Mouse (Mus musculus): ENCODE data around the gene Gm42878. TPM values are rescaled to one million over a fixed set of nuclear protein-coding genes. Genes with fewer than 3 reads are reported as not detected.
"Not testable (repeated sequence)": the region's sequence is repeated elsewhere in the genome, so short reads cannot be mapped to it uniquely, and the experiment has no call there.

Gm42878 gene
- total RNA-seq, 2 experiments from 2014 or later = not detected

- DNase-seq (ENCODE audit: low spot score in 2 of 2) = no peak
- intact Hi-C loops (cut with DNase I) = no loop called here
Measured at GRCm38 (mm10) chr5:121566035-121566681, 20.9 kb upstream of the Gm42878 start.

GRCm38 (mm10) chr5:121564468-121564895 lies 19.2 kb upstream of the Gm42878 start:
- intact Hi-C loops (cut with DNase I) = loop anchor here (1.0 kb wide), 1 partner anchor 38 kb away; no protein-coding TSS in a partner anchor

DNA sequence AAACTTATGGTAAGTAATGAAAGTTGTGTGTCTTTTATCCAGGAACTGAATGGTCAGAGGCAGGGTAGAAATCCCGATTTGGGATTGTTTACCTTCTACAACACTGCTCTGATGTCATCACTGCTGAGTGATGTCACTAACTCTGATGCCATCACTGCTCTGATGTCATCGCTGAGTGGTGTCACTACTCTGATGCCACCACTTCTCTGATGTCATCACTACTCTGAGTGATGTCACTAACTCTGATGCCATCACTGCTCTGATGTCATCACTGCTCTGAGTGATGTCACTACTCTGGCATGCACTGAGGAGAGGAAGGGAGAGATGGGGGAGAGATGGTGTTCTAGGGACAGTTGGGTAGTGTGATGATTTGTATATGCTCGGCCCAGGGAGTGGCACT lies 17.2 kb upstream of the Gm42878 start:
- intact Hi-C loops (cut with DNase I) = no loop called here
- DNase-seq (ENCODE audit: low spot score in 2 of 2) = no peak

More at GRCm38 (mm10) chr5:121564468-121564895, 19.2 kb upstream of the Gm42878 start:
- peak; percentile 81 to 86 for DNase-seq (ENCODE audit: low spot score in 2 of 2)

DNA sequence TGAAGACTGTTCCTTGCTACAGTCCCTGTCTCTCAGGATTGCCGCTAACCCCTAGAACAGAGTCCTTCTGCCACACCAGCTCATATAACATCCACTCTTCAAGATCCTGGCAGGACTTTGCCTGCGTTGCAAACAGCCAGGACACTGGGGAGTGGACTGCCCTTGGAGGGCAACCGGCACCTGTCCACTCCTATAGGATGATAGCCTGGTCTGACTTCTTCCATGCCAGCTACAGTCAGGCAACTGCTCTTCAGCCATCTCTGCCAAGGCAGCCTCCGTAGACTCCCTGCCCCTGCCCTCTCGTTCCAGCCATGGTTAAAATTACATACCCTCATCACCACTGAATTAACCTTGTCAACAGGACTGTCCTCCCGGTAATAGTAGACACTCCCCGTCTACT lies 3.9 kb upstream of the Gm42878 start:
- no peak for DNase-seq (ENCODE audit: low spot score in 2 of 2)
- intact Hi-C loops (cut with DNase I) = no loop called here

DNA sequence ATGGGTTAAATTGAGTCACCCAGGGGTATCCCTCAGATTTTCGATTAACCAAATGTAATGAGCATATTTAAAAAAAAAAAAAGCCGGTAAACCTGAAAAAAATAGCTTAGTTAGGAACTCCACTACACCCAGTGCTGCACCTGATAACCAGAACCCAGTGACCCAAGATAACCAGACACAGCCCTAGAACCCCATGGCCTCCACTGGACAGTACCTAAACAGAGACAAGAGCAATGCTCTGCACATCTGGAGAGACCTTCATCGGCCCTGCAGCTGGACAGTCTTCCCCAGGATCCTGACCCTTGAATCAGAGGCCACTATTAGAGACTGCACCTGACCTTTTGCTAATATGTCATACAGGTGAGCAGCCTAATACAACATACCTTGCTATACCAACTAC lies 1.8 kb upstream of the Gm42878 start:
- no peak for DNase-seq (ENCODE audit: low spot score in 2 of 2)
- intact Hi-C loops (cut with DNase I) = loop anchor here (2.0 kb wide), 1 partner anchor 56 kb away; no protein-coding TSS in a partner anchor

- DNase-seq (ENCODE audit: low spot score in 2 of 2) = peak; percentile 41 to 46
- intact Hi-C loops (cut with DNase I) = loop anchor here (2.0 kb wide), 1 partner anchor 56 kb away; no protein-coding TSS in a partner anchor
Measured at GRCm38 (mm10) chr5:121546530-121546895, 1.2 kb upstream of the Gm42878 start.

DNA sequence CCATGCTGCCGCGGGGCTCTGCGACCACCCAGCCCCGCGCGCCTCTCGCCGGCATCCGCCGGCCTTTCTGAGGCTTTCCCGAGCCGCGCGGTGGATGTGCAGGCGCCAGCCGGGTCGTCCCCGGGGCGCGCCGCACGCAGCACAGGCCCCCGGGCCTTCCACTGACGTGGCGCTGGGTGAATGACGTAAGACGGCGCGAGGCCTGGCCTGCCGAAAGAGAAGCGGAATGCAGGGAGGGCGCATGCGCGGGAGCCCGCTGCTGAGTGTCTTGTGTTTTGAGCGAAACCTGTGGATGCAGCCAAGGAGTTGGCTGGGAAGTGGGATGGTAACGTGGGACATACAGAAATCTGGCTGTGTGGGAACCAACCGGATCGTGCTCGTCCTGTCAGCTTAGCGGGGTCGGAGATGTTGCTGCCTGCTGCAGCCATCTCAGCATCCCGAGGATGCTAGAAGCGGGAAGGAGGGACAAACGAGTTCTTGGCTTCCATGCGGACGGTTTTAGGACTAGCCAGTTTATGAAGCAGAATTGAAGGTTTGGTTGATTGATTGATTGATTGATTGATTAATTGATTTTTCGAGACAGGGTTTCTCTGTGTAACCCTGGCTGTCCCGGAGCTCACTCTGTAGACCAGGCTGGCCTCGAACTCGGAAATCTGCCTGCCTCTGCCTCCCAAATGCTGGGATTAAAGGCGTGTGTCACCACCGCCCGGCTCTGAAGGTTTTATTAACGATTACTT lies 679 bp upstream of the Gm42878 start, which contains the start of gene Mapkapk5:
TSS of gene Mapkapk5 (minus strand) at position 113 of the 737 bp plus-strand sequence.
- peak; percentile 97 to 98 for DNase-seq (ENCODE audit: low spot score in 2 of 2)
- intact Hi-C loops (cut with DNase I) = loop anchor here (2.0 kb wide), 1 partner anchor 57 kb away; no protein-coding TSS in a partner anchor

GRCm38 (mm10) chr5:121543370-121543769 lies 1.9 kb downstream of the Gm42878 start:
- intact Hi-C loops (cut with DNase I) = no loop called here
- no peak for DNase-seq (ENCODE audit: low spot score in 2 of 2)

- no peak for DNase-seq (ENCODE audit: low spot score in 2 of 2)
- intact Hi-C loops (cut with DNase I) = no loop called here
Measured at GRCm38 (mm10) chr5:121541235-121541634, 4.0 kb downstream of the Gm42878 start.

DNA sequence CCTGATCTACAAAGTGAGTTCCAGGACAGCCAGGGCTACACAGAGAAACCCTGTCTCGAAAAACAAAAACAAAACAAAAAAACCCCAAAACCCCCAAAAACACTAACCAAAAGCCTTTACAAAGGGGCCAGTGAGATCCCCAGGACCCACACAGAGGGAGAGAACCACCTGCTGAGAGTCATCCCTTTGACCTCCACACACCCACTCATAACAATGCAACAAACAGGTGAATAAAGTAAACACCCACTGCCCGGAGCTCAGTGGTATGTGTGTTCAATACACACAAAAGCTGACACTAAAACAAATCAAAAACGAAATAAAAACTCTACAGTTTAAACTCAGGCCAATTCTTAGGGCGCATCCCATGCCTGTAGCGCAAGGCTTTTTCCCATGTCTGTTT lies 5.2 kb downstream of the Gm42878 start:
- intact Hi-C loops (cut with DNase I) = no loop called here

GRCm38 (mm10) chr5:121537588-121537987 lies 7.7 kb downstream of the Gm42878 start:
- DNase-seq (ENCODE audit: low spot score in 2 of 2) = no peak
- intact Hi-C loops (cut with DNase I) = no loop called here

More for the DNA sequence above, 5.2 kb downstream of the Gm42878 start:
- no peak for DNase-seq (ENCODE audit: low spot score in 2 of 2)

- intact Hi-C loops (cut with DNase I) = no loop called here
- DNase-seq (ENCODE audit: low spot score in 2 of 2) = no peak
Measured at GRCm38 (mm10) chr5:121536921-121537555, 8.2 kb downstream of the Gm42878 start.

DNA sequence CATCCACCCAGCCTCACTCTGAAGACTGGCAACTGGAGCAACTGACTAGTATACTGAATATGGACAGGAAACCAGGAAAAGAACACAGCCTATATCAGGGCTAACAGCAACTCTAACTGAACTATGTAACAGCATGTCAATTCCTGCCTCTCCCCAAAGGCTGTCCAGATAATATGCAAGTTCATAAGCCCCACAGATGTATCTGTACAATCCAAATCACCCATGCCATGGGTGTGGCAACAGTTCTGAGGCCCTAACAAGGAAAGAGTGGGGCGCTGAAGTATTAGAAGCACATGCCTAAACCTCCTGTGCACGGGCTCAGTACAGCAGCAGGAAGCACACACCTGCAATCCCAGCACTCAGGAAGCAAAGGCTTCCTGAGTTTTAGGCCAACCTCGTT lies 10.2 kb downstream of the Gm42878 start:
- no peak for DNase-seq (ENCODE audit: low spot score in 2 of 2)
- intact Hi-C loops (cut with DNase I) = no loop called here

- DNase-seq (ENCODE audit: low spot score in 2 of 2) = no peak
- intact Hi-C loops (cut with DNase I) = no loop called here
Measured at GRCm38 (mm10) chr5:121534521-121534920, 10.8 kb downstream of the Gm42878 start.

DNA sequence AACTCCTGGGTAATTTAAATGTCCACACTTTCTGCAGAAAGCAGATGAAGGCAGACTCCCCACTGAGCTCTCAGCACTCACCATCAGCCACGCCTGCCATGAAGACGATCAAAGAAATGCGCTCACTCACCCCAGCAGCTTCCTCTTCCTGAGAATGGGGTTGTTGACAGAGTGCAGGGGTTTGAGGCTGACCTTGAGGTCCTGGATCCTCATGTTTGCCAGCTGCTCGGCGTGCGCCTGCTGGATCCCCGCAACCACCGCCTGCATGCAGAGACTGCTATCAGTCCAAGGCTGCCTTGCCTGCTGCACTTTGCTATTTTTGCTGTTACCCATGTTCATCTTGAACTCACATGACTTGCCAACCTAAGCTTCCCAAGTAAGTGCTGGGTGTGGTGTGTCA lies 18.3 kb downstream of the Gm42878 start:
- intact Hi-C loops (cut with DNase I) = no loop called here
- DNase-seq (ENCODE audit: low spot score in 2 of 2) = no peak

- intact Hi-C loops (cut with DNase I) = no loop called here
- no peak for DNase-seq (ENCODE audit: low spot score in 2 of 2)
Measured at GRCm38 (mm10) chr5:121526526-121526925, 18.8 kb downstream of the Gm42878 start.

DNA sequence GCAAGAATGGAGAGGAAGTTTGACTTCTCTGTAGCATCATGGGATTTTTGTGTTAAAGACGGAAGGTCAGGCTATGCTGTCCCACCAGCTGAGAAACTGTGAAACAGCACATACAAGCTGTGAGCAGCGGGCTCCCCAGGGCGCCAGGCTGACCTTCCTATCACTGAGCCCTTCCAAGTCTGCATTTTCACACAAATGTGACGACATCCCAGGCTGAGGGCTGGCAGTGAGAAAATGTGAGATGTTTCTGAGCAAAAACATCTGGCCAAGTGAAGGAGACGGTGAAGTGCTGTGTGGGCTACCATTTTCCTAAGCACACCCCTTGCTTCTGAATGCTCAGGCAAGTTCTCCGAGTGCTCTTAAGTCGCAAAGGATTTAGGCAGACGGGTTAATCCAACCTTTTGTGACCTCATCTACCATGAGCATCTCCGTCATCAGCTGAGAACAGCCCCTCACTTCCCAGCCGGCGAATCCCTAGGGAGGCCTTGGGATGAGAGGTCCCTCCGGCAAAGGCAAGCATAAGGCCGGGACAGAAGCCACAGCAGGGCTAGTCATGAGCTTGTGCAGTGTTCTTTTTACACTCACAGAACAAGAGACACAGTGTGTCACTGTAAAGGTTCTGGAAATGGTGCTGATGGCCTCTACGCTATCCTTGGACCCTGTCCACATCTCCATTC lies 19.4 kb downstream of the Gm42878 start:
- DNase-seq (ENCODE audit: low spot score in 2 of 2) = no peak
- intact Hi-C loops (cut with DNase I) = no loop called here

GRCm38 (mm10) chr5:121519758-121520157 lies 25.5 kb downstream of the Gm42878 start:
- intact Hi-C loops (cut with DNase I); DNase-seq (ENCODE audit: low spot score in 2 of 2): not testable (repeated sequence)

- intact Hi-C loops (cut with DNase I) = no loop called here
- DNase-seq (ENCODE audit: low spot score in 2 of 2) = no peak
Measured at GRCm38 (mm10) chr5:121518983-121519382, 26.3 kb downstream of the Gm42878 start.

DNA sequence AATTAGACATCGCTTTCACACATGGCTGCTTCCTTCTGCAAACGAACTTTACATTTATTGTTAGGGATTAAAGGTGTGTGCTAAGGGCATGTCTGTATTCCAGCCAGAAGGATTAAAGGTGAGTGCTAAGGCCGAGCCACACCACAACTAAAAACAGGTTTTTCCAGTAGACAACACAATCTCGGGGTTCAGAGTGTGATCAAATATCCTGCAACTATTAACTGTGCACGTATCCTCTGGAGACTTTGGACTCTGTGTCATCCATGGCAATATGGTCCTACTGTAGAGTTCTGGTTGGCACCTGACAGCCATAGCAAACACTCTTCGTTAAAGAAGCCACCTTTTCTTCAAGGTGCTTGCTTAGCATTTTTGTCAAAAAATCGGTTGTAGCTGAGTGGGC lies 35.3 kb downstream of the Gm42878 start:
- intact Hi-C loops (cut with DNase I) = no loop called here
- no peak for DNase-seq (ENCODE audit: low spot score in 2 of 2)
